Mouse (Mus musculus) forebrain, embryonic 14.5 days (tissue): ENCODE data around the gene Fam83e. TPM values are rescaled to one million over a fixed set of nuclear protein-coding genes. Genes with fewer than 3 reads are reported as not detected.

Experiments used
- ATAC-seq: fragments of 200-750 bp; cut with Nextera tagmentation; 2 replicates; pipeline ENCODE4 v1.8.0; 2017; ENCODE audit warnings: mild to moderate bottlenecking, moderate library complexity
- DNase-seq: peaks from one replicate; pipeline ENCODE4 v3.0.0-alpha.2; 2015; ENCODE audit warnings: low spot score
- H3K27ac ChIP-seq: fragments of 300-500 bp; sonication (generic); 2 replicates; pipeline ENCODE4 v1.5.1; 2014; ENCODE audit warnings: low read depth, mild to moderate bottlenecking, control low read depth, low read length, moderate library complexity
- H3K27me3 ChIP-seq: fragments of 300-500 bp; sonication (generic); replicated peaks from 2 replicates; pipeline ENCODE4 v1.6.1; 2014; ENCODE audit warnings: low read length, control low read depth, mixed read lengths; ENCODE audit not compliant: control insufficient read depth, insufficient read depth
- H3K36me3 ChIP-seq: fragments of 300-500 bp; sonication (generic); 2 replicates; pipeline ENCODE4 v1.6.1; 2014; ENCODE audit warnings: low read length, control low read depth; ENCODE audit not compliant: control insufficient read depth, insufficient read depth
- H3K4me1 ChIP-seq: fragments of 300-500 bp; sonication (generic); 2 replicates; pipeline ENCODE4 v1.6.1; 2014; ENCODE audit warnings: antibody characterized with exemption, low read length, control low read depth; ENCODE audit not compliant: control insufficient read depth, insufficient read depth
- H3K4me2 ChIP-seq: fragments of 300-500 bp; sonication (generic); 2 replicates; pipeline ENCODE4 v1.6.1; 2014; ENCODE audit warnings: mild to moderate bottlenecking, control low read depth, low read length
- H3K4me3 ChIP-seq: fragments of 300-500 bp; sonication (generic); 2 replicates; pipeline ENCODE4 v1.5.1; 2014; ENCODE audit warnings: low read depth, low read length, control low read depth
- H3K9ac ChIP-seq: fragments of 300-500 bp; sonication (generic); 2 replicates; pipeline ENCODE4 v1.6.1; 2014; ENCODE audit warnings: mild to moderate bottlenecking, low read length, control low read depth, moderate library complexity
- H3K9me3 ChIP-seq: fragments of 300-500 bp; sonication (generic); replicated peaks from 2 replicates; pipeline ENCODE4 v1.6.1; 2016; ENCODE audit warnings: low read length, control low read depth, mixed read lengths; ENCODE audit not compliant: control insufficient read depth
- WGBS: fragments of 180-500 bp; shearing (Covaris S2); extraction: QIAGEN DNeasy Blood & Tissue Kit; methylation state at CpG from one replicate; pipeline ENCODE4 v1.1.7; 2014; 5-methylcytosine and 5-hydroxymethylcytosine counted together
- polyA plus RNA-seq: library from polyadenylated mRNA; unstranded; fragments of >200 nt; fragmentation: Nextera tagmentation; extraction: Ambion mirVana; gene quantifications from 2 replicates; pipeline ENCODE4 v1.2.1, GENCODE M21; 2014

The Fam83e gene
- polyA plus RNA-seq, 1 experiment from 2014 or later = 0.11 TPM

DNA sequence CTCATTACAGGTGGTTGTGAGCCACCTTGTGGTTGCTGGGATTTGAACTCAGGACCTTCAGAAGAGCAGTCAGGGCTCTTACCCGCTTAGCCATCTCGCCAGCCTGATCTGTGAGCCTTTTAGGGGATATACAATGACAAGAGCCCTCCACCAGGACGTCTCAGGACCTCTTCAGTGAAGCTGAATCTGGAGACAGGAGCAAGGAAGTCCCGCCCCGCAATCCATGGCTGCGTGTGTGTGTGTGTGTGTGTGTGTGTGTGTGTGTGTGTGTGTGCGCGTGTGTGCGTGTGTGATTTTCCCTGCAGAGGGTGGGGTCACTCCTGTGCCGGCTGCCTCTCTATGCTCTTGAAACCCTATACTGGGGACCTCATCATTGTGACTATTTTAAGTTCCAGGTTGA lies 18.8 kb downstream of the Fam83e start:
- H3K27me3 ChIP-seq = no peaks in the 10 kb centered on the region
- no peak overlapping the region for H3K4me3 ChIP-seq
- no peak overlapping the region for H3K4me2 ChIP-seq
- 69% methylated on average over 10 of the region's 10 CpGs for WGBS
- ATAC-seq = no peak
- DNase-seq = no peak
- H3K36me3 ChIP-seq = no peaks in the 10 kb centered on the region
- no peak overlapping the region for H3K9ac ChIP-seq
- H3K4me1 ChIP-seq = no peaks in the 10 kb centered on the region
- H3K27ac ChIP-seq = no peak overlapping the region
- no peaks in the 10 kb centered on the region for H3K9me3 ChIP-seq

DNA sequence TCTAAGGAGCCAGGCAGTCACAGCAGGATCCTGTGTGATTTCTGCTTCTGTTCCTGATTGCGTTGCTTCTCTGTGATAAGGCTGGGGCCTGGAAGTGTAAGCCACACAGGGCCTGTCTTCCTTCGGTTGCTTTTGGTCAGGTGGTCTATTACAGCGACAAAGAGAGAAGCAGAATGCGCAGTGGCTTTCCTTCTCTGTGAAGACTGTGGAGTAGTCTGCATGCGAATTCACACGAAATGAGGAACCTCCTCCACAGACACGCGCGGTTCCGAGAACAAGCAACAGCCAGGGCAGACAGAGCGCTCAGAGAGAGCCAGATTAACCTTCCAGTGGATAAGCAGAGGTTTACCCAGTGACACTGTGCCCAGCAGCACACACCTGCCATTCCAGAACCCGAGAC lies 20.3 kb downstream of the Fam83e start:
- H3K9me3 ChIP-seq = no peaks in the 10 kb centered on the region
- H3K27ac ChIP-seq = no peak overlapping the region
- no peak overlapping the region for H3K9ac ChIP-seq
- no peak overlapping the region for H3K4me2 ChIP-seq
- DNase-seq (no peak), ATAC-seq (no peak)
- no peaks in the 10 kb centered on the region for H3K4me1 ChIP-seq
- H3K27me3 ChIP-seq = no peaks in the 10 kb centered on the region
- no peak overlapping the region for H3K4me3 ChIP-seq
- no peaks in the 10 kb centered on the region for H3K36me3 ChIP-seq
- 85% methylated on average over 12 of the region's 12 CpGs for WGBS

DNA sequence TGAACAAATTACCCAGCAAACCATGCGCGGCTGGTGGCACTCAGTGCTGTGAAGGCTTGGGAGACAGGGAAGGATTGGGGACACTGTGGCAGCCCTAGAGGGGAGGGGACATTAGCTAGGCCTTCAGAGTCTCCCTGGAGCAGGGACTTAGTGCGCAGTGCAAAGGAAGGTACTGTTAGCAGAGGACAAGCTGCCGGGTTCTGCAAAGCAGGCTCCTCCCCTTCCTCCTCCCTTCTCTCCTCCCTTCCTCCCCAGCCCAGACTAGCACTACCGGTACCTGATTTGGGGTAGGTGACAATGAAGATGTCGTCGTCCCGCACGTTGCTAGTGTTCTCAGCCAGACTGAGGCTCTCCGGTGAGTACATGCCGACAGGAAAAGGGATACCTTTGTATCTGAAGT lies 20.8 kb downstream of the Fam83e start:
- no peaks in the 10 kb centered on the region for H3K36me3 ChIP-seq
- H3K27me3 ChIP-seq = no peaks in the 10 kb centered on the region
- ATAC-seq (no peak), DNase-seq (no peak)
- H3K27ac ChIP-seq = no peak overlapping the region
- no peak overlapping the region for H3K4me3 ChIP-seq
- 36% methylated on average over 11 of the region's 11 CpGs for WGBS
- no peaks in the 10 kb centered on the region for H3K9me3 ChIP-seq
- no peak overlapping the region for H3K4me2 ChIP-seq
- no peaks in the 10 kb centered on the region for H3K4me1 ChIP-seq
- no peak overlapping the region for H3K9ac ChIP-seq

DNA sequence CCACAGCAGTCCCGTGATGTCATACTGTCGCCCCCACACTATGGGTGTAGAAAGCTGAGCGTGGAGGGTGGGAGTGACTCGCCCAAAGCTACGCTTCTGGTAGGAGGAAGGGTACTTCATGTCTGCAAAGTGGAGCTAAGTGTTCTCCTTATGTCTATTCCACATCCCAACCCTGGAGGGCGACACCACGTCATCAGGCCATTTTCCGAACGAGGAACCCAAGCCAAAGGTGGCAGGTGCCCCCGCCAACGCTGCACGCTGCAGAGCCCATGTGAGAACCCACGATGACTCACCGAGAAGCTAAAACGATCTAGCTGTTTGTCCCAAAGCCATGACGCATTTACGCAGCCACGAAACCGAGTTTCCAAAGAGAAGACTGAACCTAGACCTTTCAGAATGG lies 21.3 kb downstream of the Fam83e start:
- no peaks in the 10 kb centered on the region for H3K9me3 ChIP-seq
- DNase-seq (no peak), ATAC-seq (no peak)
- H3K36me3 ChIP-seq = no peaks in the 10 kb centered on the region
- no peak overlapping the region for H3K4me3 ChIP-seq
- H3K4me1 ChIP-seq = no peaks in the 10 kb centered on the region
- 37% methylated on average over 19 of the region's 19 CpGs for WGBS
- H3K27me3 ChIP-seq = no peaks in the 10 kb centered on the region
- H3K4me2 ChIP-seq = no peak overlapping the region
- no peak overlapping the region for H3K9ac ChIP-seq
- H3K27ac ChIP-seq = no peak overlapping the region

DNA sequence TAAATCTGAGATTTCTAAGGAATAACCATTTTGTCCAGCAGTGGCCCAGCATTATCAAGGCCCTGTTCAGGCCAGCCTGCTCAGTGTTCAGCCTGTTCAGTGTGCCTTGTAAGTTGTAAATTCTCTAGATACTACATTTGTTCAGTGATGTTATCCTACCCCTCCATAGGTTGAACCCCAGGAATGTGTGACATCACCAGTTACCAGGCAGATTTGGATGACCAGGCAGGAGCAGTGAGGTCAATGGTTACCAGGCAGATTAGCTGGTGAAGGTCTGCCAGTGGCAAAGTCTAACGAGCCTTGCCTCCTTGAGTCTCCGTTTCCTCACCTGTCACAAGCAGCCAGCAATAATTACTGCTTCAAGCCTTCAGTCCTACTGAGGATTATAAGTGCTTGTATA lies 23.4 kb downstream of the Fam83e start:
- Histone ChIP-seq H3K9me3 (no peaks in the 10 kb centered on the region), H3K4me2 (no peak overlapping the region), H3K4me3 (no peak overlapping the region), H3K4me1 (no peaks in the 10 kb centered on the region), H3K27me3 (no peaks in the 10 kb centered on the region), H3K27ac (no peak overlapping the region), H3K9ac (no peak overlapping the region), H3K36me3 (no peaks in the 10 kb centered on the region)
- DNase-seq (peak; percentile 44), ATAC-seq (no peak)
- 31% methylated on average over 2 of the region's 2 CpGs for WGBS

DNA sequence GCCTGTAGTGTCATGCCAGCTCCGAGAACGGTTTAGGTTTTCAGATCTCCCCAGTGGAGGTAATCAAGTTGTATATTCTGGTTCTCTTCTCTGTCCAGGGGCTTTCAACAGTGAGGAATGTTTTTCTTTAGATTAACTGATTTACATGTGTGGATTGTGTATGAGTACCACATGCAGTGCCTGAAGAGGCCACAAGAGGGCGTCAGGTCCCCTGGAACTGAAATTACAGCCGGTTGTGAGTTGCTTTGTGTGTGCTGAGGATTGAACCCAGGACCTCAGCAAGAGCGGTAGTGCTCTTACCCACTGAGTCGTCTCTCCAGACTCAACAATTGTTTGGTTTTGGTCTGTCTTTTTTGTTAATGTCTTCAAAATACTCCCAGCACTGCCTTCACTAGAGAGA lies 25.5 kb downstream of the Fam83e start:
- no peak for DNase-seq

DNA sequence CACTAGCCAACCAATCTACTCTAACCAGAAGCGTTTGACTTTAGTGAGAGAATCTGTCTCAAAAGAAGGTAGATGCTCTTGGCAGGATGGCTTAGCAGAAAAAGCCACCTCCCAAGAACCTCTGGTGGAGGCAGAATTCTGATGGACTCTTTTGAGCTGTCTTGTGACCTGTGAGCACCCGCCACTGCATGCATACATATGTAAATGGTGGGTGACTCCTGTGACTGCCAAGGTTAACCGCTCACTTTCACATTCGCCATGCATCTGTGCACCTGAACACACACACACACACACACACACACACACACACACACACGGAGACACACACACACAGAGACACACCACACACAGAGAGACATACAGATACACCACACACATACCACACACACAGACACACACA lies 26.4 kb downstream of the Fam83e start:
- no peaks in the 10 kb centered on the region for H3K27me3 ChIP-seq
- H3K4me2 ChIP-seq = no peak overlapping the region
- no peak overlapping the region for H3K9ac ChIP-seq
- H3K27ac ChIP-seq = no peak overlapping the region
- H3K4me1 ChIP-seq = no peaks in the 10 kb centered on the region
- no peaks in the 10 kb centered on the region for H3K9me3 ChIP-seq
- 82% methylated on average over 5 of the region's 5 CpGs for WGBS
- no peak for DNase-seq
- ATAC-seq = no peak
- no peak overlapping the region for H3K4me3 ChIP-seq
- H3K36me3 ChIP-seq = no peaks in the 10 kb centered on the region

More for the DNA sequence above, 25.5 kb downstream of the Fam83e start:
- Histone ChIP-seq H3K36me3 (no peaks in the 10 kb centered on the region), H3K4me3 (no peak overlapping the region), H3K9me3 (no peaks in the 10 kb centered on the region), H3K9ac (no peak overlapping the region), H3K27me3 (no peaks in the 10 kb centered on the region), H3K27ac (no peak overlapping the region), H3K4me1 (no peaks in the 10 kb centered on the region), H3K4me2 (no peak overlapping the region)
- no peak for ATAC-seq
- WGBS = 66% methylated on average over 6 of the region's 6 CpGs

DNA sequence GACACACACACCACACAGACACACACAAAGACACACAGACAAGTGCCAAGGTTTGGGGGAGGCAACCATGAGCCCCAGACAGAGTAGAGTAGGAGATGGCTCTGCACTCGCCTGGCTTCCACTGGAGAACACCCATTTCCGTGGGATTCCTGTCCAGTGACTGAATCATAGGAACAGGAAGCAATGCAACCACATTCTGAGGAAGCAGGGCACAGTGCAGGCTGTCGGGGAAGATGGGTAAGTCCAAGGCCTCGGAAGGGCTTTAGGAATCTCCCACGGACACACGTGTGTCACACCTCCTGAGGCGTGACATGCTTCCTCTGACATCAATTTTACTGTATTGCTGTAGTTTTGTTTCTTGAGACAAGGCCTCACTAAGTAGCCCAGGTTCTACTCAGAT lies 27.1 kb downstream of the Fam83e start:
- no peak for ATAC-seq
- Histone ChIP-seq H3K4me1 (no peaks in the 10 kb centered on the region), H3K4me3 (no peak overlapping the region), H3K27me3 (no peaks in the 10 kb centered on the region), H3K36me3 (no peaks in the 10 kb centered on the region), H3K9ac (no peak overlapping the region), H3K27ac (no peak overlapping the region), H3K4me2 (no peak overlapping the region), H3K9me3 (no peaks in the 10 kb centered on the region)
- DNase-seq = no peak
- 89% methylated on average over 7 of the region's 7 CpGs for WGBS

DNA sequence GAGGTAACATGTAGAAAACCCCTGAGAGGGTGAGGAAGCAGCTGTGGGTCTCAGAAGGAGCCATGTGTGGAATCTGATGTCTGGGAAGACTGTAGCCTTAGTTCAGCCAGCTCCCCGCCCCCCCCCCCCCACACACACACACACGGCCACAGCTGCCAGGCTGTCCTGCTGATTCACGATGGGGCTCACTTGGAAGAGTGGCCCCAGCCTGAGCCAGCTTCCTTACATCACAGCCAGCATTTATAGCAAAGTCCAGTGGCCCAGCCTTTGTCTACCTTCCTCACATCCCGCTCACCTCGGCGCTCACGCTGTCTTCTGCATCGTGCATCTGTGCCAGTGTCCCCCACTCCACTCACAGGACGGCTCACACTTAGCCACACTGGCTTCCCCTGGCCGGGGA lies 28.4 kb downstream of the Fam83e start:
- DNase-seq (no peak), ATAC-seq (no peak)
- no peaks in the 10 kb centered on the region for H3K27me3 ChIP-seq
- H3K4me1 ChIP-seq = no peaks in the 10 kb centered on the region
- H3K9me3 ChIP-seq = no peaks in the 10 kb centered on the region
- H3K27ac ChIP-seq = no peak overlapping the region
- H3K9ac ChIP-seq = no peak overlapping the region
- no peaks in the 10 kb centered on the region for H3K36me3 ChIP-seq
- no peak overlapping the region for H3K4me2 ChIP-seq
- no peak overlapping the region for H3K4me3 ChIP-seq
- 56% methylated on average over 10 of the region's 10 CpGs for WGBS

DNA sequence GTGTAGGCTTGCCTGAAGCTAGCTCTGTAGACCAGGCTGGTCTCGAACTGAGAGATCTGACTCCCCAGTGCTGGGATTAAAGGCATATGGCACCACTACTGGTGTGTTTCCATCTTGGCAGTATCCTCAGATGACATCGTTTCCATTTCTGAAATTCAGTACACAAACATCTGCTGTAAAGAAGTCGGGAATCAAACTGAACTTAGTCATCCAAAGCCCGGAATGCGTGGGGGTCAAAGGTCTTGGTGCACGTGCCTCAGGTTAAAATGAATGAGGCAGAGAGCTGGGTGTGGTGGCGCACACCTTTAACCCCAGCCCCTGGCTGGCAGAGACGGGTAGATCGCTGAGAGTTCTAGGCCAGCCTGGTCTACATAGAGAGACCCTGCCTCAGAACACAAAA lies 29.1 kb downstream of the Fam83e start:
- H3K9ac ChIP-seq = no peak overlapping the region
- no peak overlapping the region for H3K4me2 ChIP-seq
- H3K4me3 ChIP-seq = no peak overlapping the region
- DNase-seq (no peak), ATAC-seq (no peak)
- no peaks in the 10 kb centered on the region for H3K27me3 ChIP-seq
- WGBS = 87% methylated on average over 9 of the region's 9 CpGs
- H3K4me1 ChIP-seq = no peaks in the 10 kb centered on the region
- no peaks in the 10 kb centered on the region for H3K36me3 ChIP-seq
- H3K9me3 ChIP-seq = no peaks in the 10 kb centered on the region
- no peak overlapping the region for H3K27ac ChIP-seq
